Mouse (Mus musculus) limb, embryonic 14.5 days (tissue): ENCODE measurements around the gene Gm28048. TPM values are rescaled to one million over a fixed set of nuclear protein-coding genes. Genes with fewer than 3 reads are reported as not detected.

Experiments used
- ATAC-seq: fragments of 200-750 bp; cut with Nextera tagmentation; 2 replicates; pipeline ENCODE4 v1.8.0; 2017; ENCODE audit warnings: low read depth, moderate number of reproducible peaks, moderate TSS enrichment; ENCODE audit not compliant: low FRiP score
- DNase-seq: peaks from one replicate; pipeline ENCODE4 v3.0.0-alpha.2; 2015; ENCODE audit warnings: low spot score
- H3K27ac ChIP-seq: fragments of 300-500 bp; sonication (generic); replicated peaks from 2 replicates; pipeline ENCODE4 v1.5.1; 2014; ENCODE audit warnings: low read depth, mild to moderate bottlenecking, low read length, moderate library complexity, mixed read lengths
- H3K27me3 ChIP-seq: fragments of 300-500 bp; sonication (generic); 2 replicates; pipeline ENCODE4 v1.6.1; 2014; ENCODE audit warnings: low read length, mixed read lengths; ENCODE audit not compliant: control insufficient read depth, insufficient read depth
- H3K36me3 ChIP-seq: fragments of 300-500 bp; sonication (generic); 2 replicates; pipeline ENCODE4 v1.6.1; 2014; ENCODE audit warnings: mild to moderate bottlenecking, low read length, moderate library complexity, mixed read lengths; ENCODE audit not compliant: control insufficient read depth, insufficient read depth
- H3K4me1 ChIP-seq: fragments of 300-500 bp; sonication (generic); 2 replicates; pipeline ENCODE4 v1.6.1; 2014; ENCODE audit warnings: antibody characterized with exemption, low read length, mixed read lengths; ENCODE audit not compliant: control insufficient read depth, insufficient read depth
- H3K4me2 ChIP-seq: fragments of 300-500 bp; sonication (generic); replicated peaks from 2 replicates; pipeline ENCODE4 v1.6.1; 2014; ENCODE audit warnings: low read depth, mild to moderate bottlenecking, low read length, moderate library complexity; ENCODE audit not compliant: severe bottlenecking
- H3K4me3 ChIP-seq: fragments of 300-500 bp; sonication (generic); replicated peaks from 2 replicates; pipeline ENCODE4 v1.5.1; 2014; ENCODE audit warnings: low read length
- H3K9ac ChIP-seq: fragments of 300-500 bp; sonication (generic); 2 replicates; pipeline ENCODE4 v1.6.1; 2014; ENCODE audit warnings: mild to moderate bottlenecking, low read depth, low read length, moderate library complexity; ENCODE audit not compliant: severe bottlenecking
- H3K9me3 ChIP-seq: fragments of 300-500 bp; sonication (generic); 2 replicates; pipeline ENCODE4 v1.6.1; 2016; ENCODE audit warnings: low read length; ENCODE audit not compliant: control insufficient read depth
- POLR2A ChIP-seq: fragments of 200-500 bp; IDR thresholded peaks from 2 replicates; pipeline ENCODE4 v1.8.0; 2012; ENCODE audit warnings: inconsistent platforms, mild to moderate bottlenecking, moderate library complexity, borderline replicate concordance; ENCODE audit not compliant: insufficient read depth, insufficient read length; ENCODE audit errors: extremely low read depth
- WGBS: fragments of 180-500 bp; shearing (Covaris S2); extraction: QIAGEN DNeasy Blood & Tissue Kit; methylation state at CpG from one replicate; pipeline ENCODE4 v1.1.7; 2014; 5-methylcytosine and 5-hydroxymethylcytosine counted together
- polyA plus RNA-seq, 2 experiments: library from polyadenylated mRNA; depleted of rRNA in 1 of 2; stranded (reverse) in 1 of 2; unstranded in 1 of 2; fragments of >200 nt; fragmentation: Nextera tagmentation in 1 of 2; extraction: Ambion mirVana in 1 of 2; gene quantifications; 2 replicates each; pipeline versions ENCODE4 v1.2.1 to v1.2.3; 2012 to 2014

Gm28048 gene
- polyA plus RNA-seq, 2 experiments, result 2.4 to 10.4 TPM

DNA sequence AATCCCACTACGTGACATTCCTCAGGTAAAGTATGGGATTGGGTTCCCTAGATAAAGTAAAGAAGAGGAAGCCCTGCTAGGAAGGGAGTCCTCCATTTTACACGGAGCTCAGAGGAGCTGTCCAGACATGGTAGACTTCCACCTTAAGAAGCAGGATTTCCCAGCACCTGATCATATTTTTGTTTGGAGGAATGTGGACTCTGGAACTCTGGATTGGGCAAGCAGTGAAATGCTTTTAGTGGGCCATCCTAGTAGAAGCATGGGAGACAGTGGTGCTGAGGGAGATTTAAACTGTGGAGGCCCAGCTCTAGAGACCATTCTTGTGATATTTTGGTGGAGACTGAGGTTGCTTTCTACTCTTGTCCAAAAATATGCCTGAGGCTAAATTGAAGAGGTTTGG, 59.3 kb downstream of the Gm28048 start:
- WGBS, result 72% methylated on average over 2 of the region's 2 CpGs
- TF ChIP-seq POLR2A, result no peak
- no peaks in the 10 kb centered on the region for H3K4me1 ChIP-seq
- H3K9ac ChIP-seq, result no peak overlapping the region
- ATAC-seq (no peak), DNase-seq (no peak)
- H3K4me3 ChIP-seq, result no peak overlapping the region
- no peak overlapping the region for H3K4me2 ChIP-seq
- no peaks in the 10 kb centered on the region for H3K9me3 ChIP-seq
- H3K27me3 ChIP-seq, result no peaks in the 10 kb centered on the region
- H3K27ac ChIP-seq, result no peak overlapping the region
- H3K36me3 ChIP-seq, result no peaks in the 10 kb centered on the region

DNA sequence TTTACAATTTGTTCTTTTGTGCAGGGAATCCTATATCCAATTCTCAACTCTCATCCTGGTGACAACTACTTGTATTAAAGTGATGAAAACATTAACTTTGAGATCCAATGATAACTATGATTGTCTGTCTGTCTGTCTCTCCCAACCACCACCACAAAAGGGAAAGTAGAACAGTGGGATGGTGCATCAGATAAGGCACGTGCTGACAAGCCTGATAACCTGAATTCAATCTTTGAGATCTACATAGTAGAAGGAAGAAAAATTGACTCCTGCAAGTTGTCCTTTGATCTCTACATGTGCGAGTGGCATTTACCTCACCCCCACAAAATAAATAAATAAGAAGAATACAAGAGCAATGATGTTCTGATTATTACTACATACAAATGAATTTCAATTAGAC, 62.6 kb downstream of the Gm28048 start:
- H3K36me3 ChIP-seq, result no peaks in the 10 kb centered on the region
- no peak overlapping the region for H3K9ac ChIP-seq
- H3K4me2 ChIP-seq, result no peak overlapping the region
- no peaks in the 10 kb centered on the region for H3K4me1 ChIP-seq
- no peak overlapping the region for H3K4me3 ChIP-seq
- no peaks in the 10 kb centered on the region for H3K27me3 ChIP-seq
- WGBS, result 79% methylated on average over 2 of the region's 2 CpGs
- no peak for TF ChIP-seq POLR2A
- no peak for DNase-seq
- no peak overlapping the region for H3K27ac ChIP-seq
- no peaks in the 10 kb centered on the region for H3K9me3 ChIP-seq
- ATAC-seq, result no peak

DNA sequence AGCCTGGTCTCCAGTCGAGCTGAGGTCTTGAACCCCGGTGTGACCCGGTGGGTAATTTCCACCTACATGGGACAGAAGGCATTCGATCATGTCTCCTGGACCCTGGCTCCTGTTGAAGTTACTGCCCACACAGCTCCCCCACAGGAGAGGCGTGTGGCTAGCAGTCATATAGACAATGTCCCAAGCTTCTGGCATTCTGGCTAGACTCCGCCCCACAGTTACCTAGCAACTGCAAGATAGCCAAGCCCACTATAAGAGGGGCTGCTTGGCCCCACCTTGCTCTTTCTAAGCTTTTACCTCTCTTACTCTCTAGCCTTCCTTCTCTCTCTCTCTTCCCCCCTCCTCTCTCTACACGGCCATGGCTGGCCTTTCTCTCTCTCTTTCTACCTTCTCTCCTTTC, 64.1 kb downstream of the Gm28048 start:
- no peak overlapping the region for H3K4me3 ChIP-seq
- no peak overlapping the region for H3K27ac ChIP-seq
- H3K4me2 ChIP-seq, result no peak overlapping the region
- H3K27me3 ChIP-seq, result no peaks in the 10 kb centered on the region
- no peak overlapping the region for H3K9ac ChIP-seq
- 93% methylated on average over 7 of the region's 7 CpGs for WGBS
- no peaks in the 10 kb centered on the region for H3K4me1 ChIP-seq
- DNase-seq (no peak), ATAC-seq (no peak)
- H3K9me3 ChIP-seq, result no peaks in the 10 kb centered on the region
- H3K36me3 ChIP-seq, result no peaks in the 10 kb centered on the region
- TF ChIP-seq POLR2A, result no peak

DNA sequence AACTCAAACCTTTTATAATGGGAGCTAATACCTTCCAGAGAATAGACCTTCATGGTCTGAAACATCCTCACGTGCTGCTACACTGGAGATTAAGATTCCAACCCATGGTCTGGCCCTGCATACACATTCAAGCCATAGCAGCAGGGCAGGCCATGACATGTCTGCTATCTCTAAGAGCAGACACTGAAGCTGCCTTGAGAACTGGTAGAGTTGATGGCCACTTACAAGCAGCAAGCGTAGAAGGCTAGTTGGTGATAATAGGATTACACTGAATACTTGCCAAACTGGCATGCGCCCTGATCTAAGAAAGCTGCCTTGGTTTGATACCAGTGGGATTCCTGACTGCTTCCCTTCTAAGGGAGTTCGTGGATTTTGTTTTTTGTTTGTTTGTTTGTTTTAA, 68.1 kb downstream of the Gm28048 start:
- 85% methylated on average over 4 of the region's 4 CpGs for WGBS
- no peaks in the 10 kb centered on the region for H3K4me1 ChIP-seq
- H3K4me3 ChIP-seq, result no peak overlapping the region
- H3K36me3 ChIP-seq, result no peaks in the 10 kb centered on the region
- H3K27me3 ChIP-seq, result no peaks in the 10 kb centered on the region
- no peak overlapping the region for H3K9ac ChIP-seq
- ATAC-seq, result no peak
- DNase-seq, result no peak
- H3K27ac ChIP-seq, result no peak overlapping the region
- H3K9me3 ChIP-seq, result no peaks in the 10 kb centered on the region
- no peak for TF ChIP-seq POLR2A
- no peak overlapping the region for H3K4me2 ChIP-seq

DNA sequence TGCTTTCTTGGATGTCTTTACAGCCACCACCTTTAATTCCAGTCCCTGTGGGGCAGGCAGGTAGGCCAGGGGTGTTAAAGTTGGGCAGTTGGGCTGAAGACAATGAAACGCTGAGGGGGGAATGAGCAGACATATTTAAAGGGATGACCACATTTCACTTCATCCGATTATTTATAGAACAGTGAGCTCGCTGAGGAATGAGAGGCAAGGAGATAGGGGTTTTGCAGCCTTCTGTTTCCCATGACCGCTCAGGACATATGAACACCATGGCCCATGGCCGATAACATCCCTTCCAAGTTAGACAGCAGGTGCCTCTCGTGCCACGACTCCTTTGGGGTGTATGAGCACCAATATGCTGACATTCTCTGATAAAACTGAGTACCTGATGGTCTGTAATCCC, 70.1 kb downstream of the Gm28048 start:
- no peaks in the 10 kb centered on the region for H3K4me1 ChIP-seq
- no peak for TF ChIP-seq POLR2A
- no peak for ATAC-seq
- no peak overlapping the region for H3K27ac ChIP-seq
- 91% methylated on average over 7 of the region's 7 CpGs for WGBS
- no peak overlapping the region for H3K4me2 ChIP-seq
- H3K9me3 ChIP-seq, result no peaks in the 10 kb centered on the region
- H3K36me3 ChIP-seq, result no peaks in the 10 kb centered on the region
- no peak overlapping the region for H3K9ac ChIP-seq
- no peak for DNase-seq
- no peaks in the 10 kb centered on the region for H3K27me3 ChIP-seq
- no peak overlapping the region for H3K4me3 ChIP-seq

DNA sequence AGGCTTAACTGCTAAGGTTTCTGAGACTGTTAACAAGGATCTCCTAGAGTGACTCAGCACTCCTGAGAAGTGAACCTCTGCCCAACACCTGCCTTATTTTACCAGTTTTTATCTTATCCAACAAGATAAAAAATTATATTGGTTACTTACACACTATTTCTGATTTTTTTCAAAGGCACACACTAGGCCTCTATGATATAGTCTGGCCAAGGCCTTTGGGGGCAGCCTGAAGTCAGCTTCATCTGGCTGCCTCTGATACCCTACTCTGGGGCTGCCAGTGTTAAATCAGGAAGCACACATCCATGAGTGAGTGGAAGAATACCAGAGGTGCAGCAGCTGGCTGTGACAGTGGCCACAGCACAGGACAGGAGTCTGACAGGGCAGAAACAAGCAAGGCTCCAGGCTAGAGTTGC, 75.4 kb downstream of the Gm28048 start:
- Histone ChIP-seq H3K36me3 (no peaks in the 10 kb centered on the region), H3K27ac (no peak overlapping the region), H3K4me1 (no peaks in the 10 kb centered on the region), H3K27me3 (no peaks in the 10 kb centered on the region), H3K4me3 (no peak overlapping the region), H3K4me2 (no peak overlapping the region), H3K9ac (no peak overlapping the region), H3K9me3 (no peaks in the 10 kb centered on the region)
- DNase-seq, result no peak
- ATAC-seq, result no peak
- no peak for TF ChIP-seq POLR2A
